Mouse (Mus musculus) layer of hippocampus, postnatal 14 days (tissue): Measurements from ENCODE around the gene Cpsf4l. TPM values are rescaled to one million over a fixed set of nuclear protein-coding genes. Genes with fewer than 3 reads are reported as not detected.

Experiments used
- total RNA-seq, 2 experiments: library from RNA; stranded (reverse); gene quantifications; 2 replicates each; pipeline ENCODE4 v1.2.3; 2021

Cpsf4l gene
- total RNA-seq, 2 experiments from 2014 or later: not detected

Other genes starting within 250 kb of the Cpsf4l start
- 10 to 100 TPM; 32.9 to 35.8 TPM for gene Sstr2, start 90.7 kb downstream of the Cpsf4l start, total RNA-seq
- 10 to 100 TPM; 42.5 to 46.2 TPM for gene Cog1, start 60.8 kb downstream of the Cpsf4l start, total RNA-seq
- gene Slc39a11, start 59.9 kb downstream of the Cpsf4l start, total RNA-seq: 10 to 100 TPM; 22.0 to 27.0 TPM
- gene Fam104a, start 25.9 kb downstream of the Cpsf4l start, total RNA-seq: 10 to 100 TPM; 24.5 to 24.7 TPM
- gene D11Wsu47e, start 25.6 kb downstream of the Cpsf4l start, total RNA-seq: 10 to 100 TPM; 12.7 to 13.5 TPM
- 10 to 100 TPM; 42.1 to 46.9 TPM for gene Cdc42ep4, start 41.9 kb upstream of the Cpsf4l start, total RNA-seq